Mouse (Mus musculus) myocyte (in vitro differentiated cells): ENCODE results near the gene Onecut1. TPM values are rescaled to one million over a fixed set of nuclear protein-coding genes. Genes with fewer than 3 reads are reported as not detected.

ENCODE experiments used
- H3K27me3 ChIP-seq: one replicate; pipeline ENCODE4 v1.6.1; 2011; ENCODE audit not compliant: control insufficient read depth, insufficient read depth, insufficient read length
- H3K36me3 ChIP-seq: one replicate; pipeline ENCODE4 v1.6.1; 2011; ENCODE audit not compliant: control insufficient read depth, insufficient read depth
- H3K4me2 ChIP-seq: one replicate; pipeline ENCODE4 v1.6.1; 2011; ENCODE audit warnings: low read depth, control low read depth
- H3K4me3 ChIP-seq: one replicate; pipeline ENCODE4 v1.5.1; 2011; ENCODE audit warnings: mild to moderate bottlenecking, control low read depth, moderate library complexity
- H3K79me2 ChIP-seq: one replicate; pipeline ENCODE4 v1.6.1; 2011; ENCODE audit not compliant: control insufficient read depth, insufficient read depth
- H3ac ChIP-seq: one replicate; pipeline ENCODE4 v1.6.1; 2011; ENCODE audit not compliant: control insufficient read depth, insufficient read length
- CEBPB ChIP-seq: IDR thresholded peaks from 2 replicates; pipeline ENCODE4 v1.6.1; 2011; ENCODE audit warnings: mild to moderate bottlenecking, moderate library complexity; ENCODE audit not compliant: poor library complexity, insufficient read depth, severe bottlenecking
- E2F4 ChIP-seq: IDR thresholded peaks from one replicate; pipeline ENCODE4 v1.6.1; 2011; ENCODE audit warnings: mild to moderate bottlenecking, control low read depth, moderate library complexity; ENCODE audit not compliant: insufficient read depth
- MAX ChIP-seq: IDR thresholded peaks from one replicate; pipeline ENCODE4 v1.6.1; 2011; ENCODE audit warnings: low read depth, mild to moderate bottlenecking, control low read depth
- MYOD1 ChIP-seq, 3 experiments: IDR thresholded peaks; one replicate each; pipeline ENCODE4 v1.6.1; 2011; ENCODE audit warnings: control low read depth in 2 of 3, low read depth in 2 of 3, mild to moderate bottlenecking in 2 of 3, moderate library complexity in 1 of 3; ENCODE audit not compliant: insufficient read length in 2 of 3, control insufficient read depth in 1 of 3
- MYOG ChIP-seq, 3 experiments: IDR thresholded peaks; one replicate each; pipeline ENCODE4 v1.6.1; 2011; ENCODE audit warnings: control low read depth in 2 of 3, low read depth in 2 of 3, mild to moderate bottlenecking in 2 of 3; ENCODE audit not compliant: insufficient read length in 2 of 3, control insufficient read depth in 1 of 3, insufficient read depth in 1 of 3
- POLR2A ChIP-seq: IDR thresholded peaks from one replicate; pipeline ENCODE4 v1.6.1; 2011; ENCODE audit warnings: low read depth, mild to moderate bottlenecking, control low read depth, moderate library complexity; ENCODE audit not compliant: insufficient read length
- POLR2AphosphoS2 ChIP-seq: IDR thresholded peaks from one replicate; pipeline ENCODE4 v1.6.1; 2011; ENCODE audit warnings: low read depth, control low read depth; ENCODE audit not compliant: insufficient read length
- REST ChIP-seq: IDR thresholded peaks from one replicate; pipeline ENCODE4 v1.6.1; 2011; ENCODE audit warnings: mild to moderate bottlenecking, control low read depth, moderate library complexity; ENCODE audit not compliant: insufficient read depth, insufficient read length
- SRF ChIP-seq: IDR thresholded peaks from one replicate; pipeline ENCODE4 v1.6.1; 2011; ENCODE audit warnings: low read depth; ENCODE audit not compliant: control insufficient read depth, insufficient read length
- TCF12 ChIP-seq: IDR thresholded peaks from one replicate; pipeline ENCODE4 v1.6.1; 2011; ENCODE audit warnings: mild to moderate bottlenecking, control low read depth; ENCODE audit not compliant: poor library complexity, insufficient read depth, severe bottlenecking
- TCF3 ChIP-seq: IDR thresholded peaks from one replicate; pipeline ENCODE4 v1.6.1; 2011; ENCODE audit warnings: low read depth, control low read depth; ENCODE audit not compliant: insufficient read length
- USF1 ChIP-seq: IDR thresholded peaks from one replicate; pipeline ENCODE4 v1.6.1; 2011; ENCODE audit warnings: low read depth, mild to moderate bottlenecking, control low read depth, moderate library complexity
- polyA plus RNA-seq: library from polyadenylated mRNA; unstranded; fragments of >200 nt; fragmentation: generic; extraction: Trizol; gene quantifications from one replicate; pipeline ENCODE4 v1.2.1, GENCODE M21; 2012; ENCODE audit warnings: missing spikeins

Gene Onecut1
- polyA plus RNA-seq, 1 experiment: not detected

DNA sequence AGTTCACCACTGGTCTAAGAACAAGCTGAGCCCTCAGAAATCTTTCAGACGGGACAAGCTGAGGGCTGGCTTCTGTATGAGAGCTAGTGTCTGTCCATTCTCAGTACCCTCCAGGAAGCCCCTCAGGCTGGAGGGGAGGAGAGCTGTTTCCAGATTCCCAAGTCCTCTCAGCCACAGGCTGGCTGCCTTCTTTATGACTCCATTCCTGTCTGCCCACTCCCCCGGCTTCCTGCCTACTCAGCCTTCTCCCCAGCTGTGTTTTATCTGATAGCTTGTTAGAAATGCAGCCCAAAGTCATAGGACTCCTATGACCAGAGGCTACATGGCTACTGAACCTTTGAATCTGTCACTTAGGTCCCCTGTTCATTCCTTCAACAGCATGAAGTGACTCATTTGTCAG, 50.2 kb downstream of the Onecut1 start:
- H3K27me3 ChIP-seq: no peaks in the 10 kb centered on the region
- TF ChIP-seq POLR2AphosphoS2: no peak
- TF ChIP-seq MYOD1 (IDR thresholded peaks at IDR 0.05; ENCODE audit: control insufficient read depth in 1 of 3, insufficient read length in 2 of 3, low read depth in 2 of 3): peak in 1 of 3 experiments; percentile 9
- H3K4me2 ChIP-seq: no peak overlapping the region
- no peaks in the 10 kb centered on the region for H3K36me3 ChIP-seq
- no peak overlapping the region for H3ac ChIP-seq
- H3K4me3 ChIP-seq: no peak overlapping the region
- no peaks in the 10 kb centered on the region for H3K79me2 ChIP-seq

DNA sequence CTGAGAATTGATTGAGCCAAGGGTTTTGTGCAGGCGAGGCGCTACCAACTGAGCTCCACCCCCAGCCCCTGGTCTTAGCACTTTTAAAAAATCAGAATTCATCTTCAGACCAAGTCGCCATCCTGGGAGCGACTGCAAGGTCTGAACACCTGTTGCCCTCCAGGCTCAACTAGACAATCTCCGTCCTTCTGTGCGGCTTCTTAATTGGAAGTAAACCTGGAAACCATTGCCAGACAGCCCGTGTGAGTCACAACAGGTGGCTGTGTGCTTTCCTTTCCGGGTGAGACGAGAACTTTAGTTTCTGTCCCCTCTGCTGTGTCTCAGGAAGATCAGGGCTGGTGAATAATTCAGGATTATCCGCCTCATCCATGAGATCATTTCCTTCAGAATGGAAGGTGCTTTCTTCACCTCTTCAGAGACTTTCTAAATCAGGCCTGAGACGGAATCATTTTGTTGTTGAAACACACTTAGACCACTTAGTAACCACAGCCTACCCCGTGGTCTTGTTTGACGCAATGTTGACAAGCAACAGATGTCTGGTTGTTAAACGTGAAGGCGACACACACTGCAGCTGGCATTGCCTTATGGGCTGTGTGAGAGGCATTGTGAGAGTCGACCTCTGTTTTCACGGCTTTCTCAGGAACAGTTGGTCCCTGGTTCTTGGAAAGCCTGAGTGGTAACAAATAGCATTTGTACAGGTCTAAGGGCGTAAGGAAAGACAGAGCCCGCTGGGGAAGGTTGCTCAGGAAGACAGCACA, 51.1 kb downstream of the Onecut1 start:
- no peak overlapping the region for H3ac ChIP-seq
- H3K4me3 ChIP-seq: no peak overlapping the region
- no peaks in the 10 kb centered on the region for H3K36me3 ChIP-seq
- H3K4me2 ChIP-seq: no peak overlapping the region
- no peaks in the 10 kb centered on the region for H3K27me3 ChIP-seq
- TF ChIP-seq TCF3 (no peak), POLR2A (no peak), CEBPB (no peak), SRF (no peak), MYOG (IDR thresholded peaks at IDR 0.05; ENCODE audit: control insufficient read depth in 1 of 3, insufficient read depth in 1 of 3, insufficient read length in 2 of 3, low read depth in 2 of 3) (peak in 2 of 3 experiments; percentile 26 to 76), MAX (no peak), USF1 (no peak), TCF12 (no peak), E2F4 (no peak), MYOD1 (IDR thresholded peaks at IDR 0.05; ENCODE audit: control insufficient read depth in 1 of 3, insufficient read length in 2 of 3, low read depth in 2 of 3) (peak in 2 of 3 experiments; percentile 74 to 75)
- H3K79me2 ChIP-seq: no peaks in the 10 kb centered on the region

DNA sequence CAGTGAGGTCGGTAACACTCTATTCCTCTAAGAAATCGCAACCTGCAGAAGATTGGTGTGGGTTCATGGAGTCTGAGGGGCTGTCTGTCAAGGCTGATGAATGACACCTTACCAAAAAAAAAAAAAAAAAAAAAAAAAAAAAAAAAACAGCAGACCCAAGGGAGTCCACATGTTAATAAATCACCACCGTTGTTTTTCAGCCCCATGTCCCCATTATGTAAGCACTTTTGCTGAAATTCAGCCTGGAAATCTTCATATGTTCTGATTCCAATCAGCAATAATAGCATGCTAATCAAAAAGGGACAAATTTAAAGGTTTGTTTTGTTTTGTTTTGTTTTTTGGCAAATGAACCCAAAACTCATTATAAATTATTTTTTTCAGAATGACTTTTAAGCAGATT, 53.9 kb downstream of the Onecut1 start:
- TF ChIP-seq MYOD1 (IDR thresholded peaks at IDR 0.05; ENCODE audit: control insufficient read depth in 1 of 3, insufficient read length in 2 of 3, low read depth in 2 of 3) (no peak), E2F4 (no peak), REST (no peak), TCF3 (no peak), MAX (no peak), USF1 (no peak), MYOG (IDR thresholded peaks at IDR 0.05; ENCODE audit: control insufficient read depth in 1 of 3, insufficient read depth in 1 of 3, insufficient read length in 2 of 3, low read depth in 2 of 3) (no peak), POLR2A (no peak), SRF (no peak), TCF12 (no peak), POLR2AphosphoS2 (no peak), CEBPB (no peak)
- Histone ChIP-seq H3ac (no peak overlapping the region), H3K27me3 (no peaks in the 10 kb centered on the region), H3K4me3 (no peak overlapping the region), H3K36me3 (no peaks in the 10 kb centered on the region), H3K79me2 (no peaks in the 10 kb centered on the region), H3K4me2 (no peak overlapping the region)

DNA sequence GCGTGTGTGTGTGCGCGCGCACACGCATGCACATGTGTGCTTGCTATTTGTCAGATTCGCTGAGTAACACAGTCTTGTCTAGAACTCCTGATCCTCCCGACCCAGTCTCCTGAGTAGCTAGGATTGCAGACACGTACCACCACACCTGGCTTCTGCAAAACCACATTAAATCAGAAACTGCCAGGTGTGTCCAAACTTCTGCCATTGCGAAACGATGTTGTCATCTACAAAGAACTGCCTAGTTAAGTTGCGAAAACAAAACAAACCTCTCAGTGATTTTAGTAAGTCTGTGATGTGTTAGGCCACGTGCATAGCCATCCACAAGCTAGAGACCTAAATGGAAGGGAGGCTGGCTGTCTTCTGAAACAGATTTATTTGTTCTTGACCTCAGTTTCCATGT, 58.7 kb downstream of the Onecut1 start:
- H3K79me2 ChIP-seq: no peaks in the 10 kb centered on the region
- H3K4me3 ChIP-seq: no peak overlapping the region
- H3K27me3 ChIP-seq: no peaks in the 10 kb centered on the region
- no peak overlapping the region for H3K4me2 ChIP-seq
- TF ChIP-seq TCF12 (no peak), REST (no peak), MYOD1 (IDR thresholded peaks at IDR 0.05; ENCODE audit: control insufficient read depth in 1 of 3, insufficient read length in 2 of 3, low read depth in 2 of 3) (no peak), CEBPB (no peak), POLR2A (no peak), MYOG (IDR thresholded peaks at IDR 0.05; ENCODE audit: control insufficient read depth in 1 of 3, insufficient read depth in 1 of 3, insufficient read length in 2 of 3, low read depth in 2 of 3) (no peak), USF1 (no peak), POLR2AphosphoS2 (no peak), SRF (no peak), MAX (no peak), TCF3 (no peak), E2F4 (no peak)
- H3K36me3 ChIP-seq: no peaks in the 10 kb centered on the region
- no peak overlapping the region for H3ac ChIP-seq

DNA sequence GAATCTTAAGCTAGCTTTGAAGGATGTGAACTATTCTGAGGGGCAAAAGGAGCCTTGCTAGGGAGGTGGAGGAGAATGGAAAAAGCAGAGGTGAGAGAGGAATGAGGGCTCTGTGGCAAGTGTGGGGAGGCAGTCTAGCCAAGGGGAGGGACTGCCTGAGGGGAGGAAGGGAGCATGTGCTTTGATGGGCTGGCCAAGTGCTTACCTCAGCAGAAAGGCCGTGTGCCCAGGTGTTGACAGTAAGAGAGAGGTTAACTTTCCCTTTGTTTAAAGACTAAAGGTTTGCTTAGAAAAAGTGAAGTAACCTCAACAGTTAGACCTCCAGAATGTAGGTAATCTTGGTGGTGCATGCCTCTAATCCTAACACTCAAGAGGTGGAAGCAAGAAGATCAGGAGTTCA, 59.7 kb downstream of the Onecut1 start:
- no peaks in the 10 kb centered on the region for H3K36me3 ChIP-seq
- H3K27me3 ChIP-seq: no peaks in the 10 kb centered on the region
- H3K79me2 ChIP-seq: no peaks in the 10 kb centered on the region
- H3ac ChIP-seq: no peak overlapping the region
- TF ChIP-seq SRF (no peak), TCF12 (no peak), MAX (no peak), POLR2AphosphoS2 (no peak), USF1 (no peak), CEBPB (no peak), REST (no peak), MYOG (IDR thresholded peaks at IDR 0.05; ENCODE audit: control insufficient read depth in 1 of 3, insufficient read depth in 1 of 3, insufficient read length in 2 of 3, low read depth in 2 of 3) (no peak), MYOD1 (IDR thresholded peaks at IDR 0.05; ENCODE audit: control insufficient read depth in 1 of 3, insufficient read length in 2 of 3, low read depth in 2 of 3) (no peak), TCF3 (no peak), POLR2A (no peak), E2F4 (no peak)
- no peak overlapping the region for H3K4me2 ChIP-seq
- no peak overlapping the region for H3K4me3 ChIP-seq
